Mouse (Mus musculus): Measurements from ENCODE around the gene Slc45a3.

- peak; percentile 83 for TF ChIP-seq CTCF (IDR thresholded peaks at IDR 0.05; ENCODE audit: low read depth)
- no peak for TF ChIP-seq EP300 (IDR thresholded peaks at IDR 0.05; ENCODE audit: low read depth)
These were observed 25.0 kb upstream of the Slc45a3 start for GRCm38 (mm10) chr1:131937659-131938305.
